Mouse (Mus musculus): ENCODE results near the gene Rell1. TPM values are rescaled to one million over a fixed set of nuclear protein-coding genes. Genes with fewer than 3 reads are reported as not detected.
A peak's percentile ranks its signal among the peaks of the same experiment; 100 is the strongest.
"Not testable (repeated sequence)": the region's sequence is repeated elsewhere in the genome, so short reads cannot be mapped to it uniquely, and the experiment has no call there.

The Rell1 gene
- polyA plus RNA-seq, 1 experiment from 2014 or later: 9.1 TPM

- WGBS (ENCODE audit: insufficient replicate concordance): 71% methylated on average over 10 of the region's 10 CpGs
- Histone ChIP-seq H3K4me3 (ENCODE audit: low read depth, low read length) (no peak overlapping the region), H3K9me3 (replicated peaks; ENCODE audit: control insufficient read depth, low read length) (no peaks in the 10 kb centered on the region), H3K36me3 (ENCODE audit: control insufficient read depth, insufficient read depth) (no peaks in the 10 kb centered on the region), H3K4me1 (ENCODE audit: control insufficient read depth, low read depth, low read length) (no peaks in the 10 kb centered on the region), H3K27me3 (ENCODE audit: control insufficient read depth, insufficient read depth, low read depth, low read length) (no peaks in the 10 kb centered on the region), H3K4me2 (ENCODE audit: low read depth, low read length) (no peak overlapping the region), H3K27ac (ENCODE audit: low read length) (no peak overlapping the region), H3K9ac (ENCODE audit: low read depth, low read length) (no peak overlapping the region)
- ATAC-seq (ENCODE audit: low read depth): no peak
Observed at GRCm38 (mm10) chr5:63916457-63917139, 52.1 kb downstream of the Rell1 start.

- no peak for ATAC-seq (ENCODE audit: low read depth)
- H3K27ac ChIP-seq (ENCODE audit: low read length): no peak overlapping the region
Observed at GRCm38 (mm10) chr5:63914896-63915295, 53.8 kb downstream of the Rell1 start.

GRCm38 (mm10) chr5:63910171-63910960 is 58.3 kb downstream of the Rell1 start:
- Histone ChIP-seq H3K27me3 (ENCODE audit: control insufficient read depth, insufficient read depth, low read depth, low read length) (no peaks in the 10 kb centered on the region), H3K9me3 (replicated peaks; ENCODE audit: control insufficient read depth, low read length) (no peaks in the 10 kb centered on the region), H3K9ac (ENCODE audit: low read depth, low read length) (no peak overlapping the region), H3K4me3 (ENCODE audit: low read depth, low read length) (no peak overlapping the region), H3K27ac (ENCODE audit: low read length) (no peak overlapping the region), H3K4me2 (ENCODE audit: low read depth, low read length) (no peak overlapping the region), H3K4me1 (ENCODE audit: control insufficient read depth, low read depth, low read length) (no peaks in the 10 kb centered on the region), H3K36me3 (ENCODE audit: control insufficient read depth, insufficient read depth) (no peaks in the 10 kb centered on the region)
- 68% methylated on average over 10 of the region's 10 CpGs for WGBS (ENCODE audit: insufficient replicate concordance)
- ATAC-seq (ENCODE audit: low read depth): no peak

More at GRCm38 (mm10) chr5:63914896-63915295, 53.8 kb downstream of the Rell1 start:
- H3K36me3 ChIP-seq (ENCODE audit: control insufficient read depth, insufficient read depth): no peaks in the 10 kb centered on the region
- H3K4me3 ChIP-seq (ENCODE audit: low read depth, low read length): no peak overlapping the region
- 29% methylated on average over 1 of the region's 1 CpGs for WGBS (ENCODE audit: insufficient replicate concordance)
- H3K4me2 ChIP-seq (ENCODE audit: low read depth, low read length): no peak overlapping the region
- H3K27me3 ChIP-seq (ENCODE audit: control insufficient read depth, insufficient read depth, low read depth, low read length): no peaks in the 10 kb centered on the region
- H3K4me1 ChIP-seq (ENCODE audit: control insufficient read depth, low read depth, low read length): no peaks in the 10 kb centered on the region
- no peaks in the 10 kb centered on the region for H3K9me3 ChIP-seq (replicated peaks; ENCODE audit: control insufficient read depth, low read length)
- no peak overlapping the region for H3K9ac ChIP-seq (ENCODE audit: low read depth, low read length)

GRCm38 (mm10) chr5:63907513-63907912 is 61.2 kb downstream of the Rell1 start:
- Histone ChIP-seq H3K4me1 (ENCODE audit: control insufficient read depth, low read depth, low read length) (no peaks in the 10 kb centered on the region), H3K36me3 (ENCODE audit: control insufficient read depth, insufficient read depth) (no peaks in the 10 kb centered on the region), H3K27me3 (ENCODE audit: control insufficient read depth, insufficient read depth, low read depth, low read length) (no peaks in the 10 kb centered on the region), H3K4me3 (ENCODE audit: low read depth, low read length) (no peak overlapping the region), H3K9me3 (replicated peaks; ENCODE audit: control insufficient read depth, low read length) (no peaks in the 10 kb centered on the region), H3K4me2 (ENCODE audit: low read depth, low read length) (no peak overlapping the region), H3K27ac (ENCODE audit: low read length) (no peak overlapping the region), H3K9ac (ENCODE audit: low read depth, low read length) (no peak overlapping the region)
- WGBS (ENCODE audit: insufficient replicate concordance): 30% methylated on average over 4 of the region's 4 CpGs
- no peak for ATAC-seq (ENCODE audit: low read depth)

GRCm38 (mm10) chr5:63906149-63907093 is 62.3 kb downstream of the Rell1 start:
- H3K9ac ChIP-seq (ENCODE audit: low read depth, low read length): no peak overlapping the region
- no peak overlapping the region for H3K4me3 ChIP-seq (ENCODE audit: low read depth, low read length)
- no peaks in the 10 kb centered on the region for H3K4me1 ChIP-seq (ENCODE audit: control insufficient read depth, low read depth, low read length)
- 29% methylated on average over 13 of the region's 13 CpGs for WGBS (ENCODE audit: insufficient replicate concordance)
- H3K9me3 ChIP-seq (replicated peaks; ENCODE audit: control insufficient read depth, low read length): no peaks in the 10 kb centered on the region
- H3K27ac ChIP-seq (ENCODE audit: low read length): no peak overlapping the region
- 0 out of 2 replicates have a peak, but pooled peaks have one; percentile 37 for ATAC-seq (ENCODE audit: low read depth)
- no peaks in the 10 kb centered on the region for H3K27me3 ChIP-seq (ENCODE audit: control insufficient read depth, insufficient read depth, low read depth, low read length)
- no peak overlapping the region for H3K4me2 ChIP-seq (ENCODE audit: low read depth, low read length)
- no peaks in the 10 kb centered on the region for H3K36me3 ChIP-seq (ENCODE audit: control insufficient read depth, insufficient read depth)

GRCm38 (mm10) chr5:63903329-63903728 is 65.4 kb downstream of the Rell1 start:
- no peak overlapping the region for H3K27ac ChIP-seq (ENCODE audit: low read length)
- H3K4me1 ChIP-seq (ENCODE audit: control insufficient read depth, low read depth, low read length): no peaks in the 10 kb centered on the region
- H3K36me3 ChIP-seq (ENCODE audit: control insufficient read depth, insufficient read depth): no peaks in the 10 kb centered on the region
- no peaks in the 10 kb centered on the region for H3K27me3 ChIP-seq (ENCODE audit: control insufficient read depth, insufficient read depth, low read depth, low read length)
- H3K9ac ChIP-seq (ENCODE audit: low read depth, low read length): no peak overlapping the region
- ATAC-seq (ENCODE audit: low read depth): no peak
- 46% methylated on average over 3 of the region's 3 CpGs for WGBS (ENCODE audit: insufficient replicate concordance)
- no peak overlapping the region for H3K4me2 ChIP-seq (ENCODE audit: low read depth, low read length)
- H3K9me3 ChIP-seq (replicated peaks; ENCODE audit: control insufficient read depth, low read length): no peaks in the 10 kb centered on the region
- no peak overlapping the region for H3K4me3 ChIP-seq (ENCODE audit: low read depth, low read length)

- Histone ChIP-seq H3K27me3 (ENCODE audit: control insufficient read depth, insufficient read depth, low read depth, low read length) (no peaks in the 10 kb centered on the region), H3K36me3 (ENCODE audit: control insufficient read depth, insufficient read depth) (no peaks in the 10 kb centered on the region), H3K9me3 (replicated peaks; ENCODE audit: control insufficient read depth, low read length) (no peaks in the 10 kb centered on the region), H3K4me3 (ENCODE audit: low read depth, low read length) (no peak overlapping the region), H3K27ac (ENCODE audit: low read length) (no peak overlapping the region), H3K9ac (ENCODE audit: low read depth, low read length) (no peak overlapping the region), H3K4me1 (ENCODE audit: control insufficient read depth, low read depth, low read length) (no peaks in the 10 kb centered on the region; the same call in 1 of the 2 replicates), H3K4me2 (ENCODE audit: low read depth, low read length) (no peak overlapping the region)
- no peak for ATAC-seq (ENCODE audit: low read depth)
- WGBS (ENCODE audit: insufficient replicate concordance): 55% methylated on average over 3 of the region's 3 CpGs
Observed at GRCm38 (mm10) chr5:63897820-63898110, 70.9 kb downstream of the Rell1 start.

- not testable (repeated sequence) for H3K27ac ChIP-seq (ENCODE audit: low read length); ATAC-seq (ENCODE audit: low read depth)
- WGBS (ENCODE audit: insufficient replicate concordance): 54% methylated on average over 5 of the region's 5 CpGs
Observed at GRCm38 (mm10) chr5:63897001-63897819, 71.5 kb downstream of the Rell1 start.

More at GRCm38 (mm10) chr5:63897001-63897819, 71.5 kb downstream of the Rell1 start:
- not testable (repeated sequence) for H3K4me1 ChIP-seq (ENCODE audit: control insufficient read depth, low read depth, low read length); H3K9ac ChIP-seq (ENCODE audit: low read depth, low read length); H3K4me2 ChIP-seq (ENCODE audit: low read depth, low read length); H3K36me3 ChIP-seq (ENCODE audit: control insufficient read depth, insufficient read depth); H3K4me3 ChIP-seq (ENCODE audit: low read depth, low read length); H3K9me3 ChIP-seq (replicated peaks; ENCODE audit: control insufficient read depth, low read length); H3K27me3 ChIP-seq (ENCODE audit: control insufficient read depth, insufficient read depth, low read depth, low read length)

Measured in liver, embryonic 16.5 days (tissue).